Mouse (Mus musculus): ENCODE data around the gene Wfdc21. TPM values are rescaled to one million over a fixed set of nuclear protein-coding genes. Genes with fewer than 3 reads are reported as not detected.

Gene Wfdc21
- polyA plus RNA-seq (2014; fragmentation: Illumina TruSeq; extraction: RNeasy Lipid Tissue Mini Kit (QIAGEN cat#74804); ENCODE audit: insufficient read depth, low read depth, low replicate concordance): 30.3 TPM

DNA sequence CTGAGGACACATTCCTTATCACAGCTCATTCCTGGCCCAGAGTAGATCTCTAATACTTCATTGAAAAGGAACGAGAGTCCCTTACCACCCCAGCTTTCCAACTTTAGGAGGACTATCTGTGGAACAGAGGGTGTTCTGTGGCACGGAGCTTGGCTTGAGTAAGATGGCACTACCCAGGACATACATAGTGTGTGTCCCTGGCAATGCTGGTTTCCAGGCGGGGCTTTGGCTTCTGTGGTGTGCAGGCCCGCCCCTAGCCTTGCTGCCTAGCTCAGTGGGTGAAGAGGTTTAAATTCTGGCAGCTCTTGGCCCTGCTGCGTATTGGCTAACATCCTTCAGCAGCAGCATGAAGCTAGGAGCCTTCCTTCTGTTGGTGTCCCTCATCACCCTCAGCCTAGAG, at the start of gene Wfdc21:
TSS of gene Wfdc21 (plus strand) at position 260 of the 400 bp plus-strand sequence.

DNA sequence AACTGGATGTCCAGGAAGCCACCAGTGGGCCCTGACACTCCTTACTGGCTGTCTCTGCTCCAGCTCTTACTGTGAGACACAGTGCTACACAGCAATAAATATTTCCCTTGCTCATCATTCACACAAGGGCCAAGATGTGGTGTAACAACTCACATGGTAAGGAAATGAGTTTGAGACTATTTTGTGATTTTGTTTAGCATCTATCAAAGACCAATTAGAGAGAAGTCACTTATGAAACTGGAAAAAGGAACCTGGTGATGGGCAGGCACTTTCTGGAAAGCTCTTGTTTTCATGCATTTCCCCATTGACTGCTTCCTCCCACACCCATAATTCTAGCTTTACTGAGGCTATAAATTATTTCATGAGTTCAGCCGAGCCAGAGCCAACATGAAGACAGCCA, 43.0 kb upstream of the Wfdc21 start, which contains the start of gene Wfdc17:
TSS of gene Wfdc17 (plus strand) at position 287 of the 400 bp plus-strand sequence.

DNA sequence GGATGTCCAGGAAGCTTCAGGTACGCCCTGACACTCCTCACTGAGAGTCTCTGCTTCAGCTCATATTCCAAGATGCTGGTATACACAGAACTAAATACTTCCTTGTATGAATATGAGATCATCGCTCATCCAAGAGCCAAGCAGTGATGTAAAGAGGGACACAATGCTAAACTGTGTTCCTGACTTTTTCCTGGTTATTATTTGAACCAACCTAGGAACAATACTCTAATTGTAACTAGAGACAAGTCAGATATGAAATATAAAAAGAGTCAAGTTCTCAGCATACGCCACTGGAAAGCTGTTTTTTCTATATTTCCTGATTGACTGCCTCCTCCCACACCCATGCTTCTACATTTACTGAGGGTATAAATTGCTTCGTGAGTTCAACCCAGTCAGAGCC, 38.0 kb upstream of the Wfdc21 start, which contains the start of gene Wfdc18:
TSS of gene Wfdc18 (plus strand) at position 301 of the 400 bp plus-strand sequence.

DNA sequence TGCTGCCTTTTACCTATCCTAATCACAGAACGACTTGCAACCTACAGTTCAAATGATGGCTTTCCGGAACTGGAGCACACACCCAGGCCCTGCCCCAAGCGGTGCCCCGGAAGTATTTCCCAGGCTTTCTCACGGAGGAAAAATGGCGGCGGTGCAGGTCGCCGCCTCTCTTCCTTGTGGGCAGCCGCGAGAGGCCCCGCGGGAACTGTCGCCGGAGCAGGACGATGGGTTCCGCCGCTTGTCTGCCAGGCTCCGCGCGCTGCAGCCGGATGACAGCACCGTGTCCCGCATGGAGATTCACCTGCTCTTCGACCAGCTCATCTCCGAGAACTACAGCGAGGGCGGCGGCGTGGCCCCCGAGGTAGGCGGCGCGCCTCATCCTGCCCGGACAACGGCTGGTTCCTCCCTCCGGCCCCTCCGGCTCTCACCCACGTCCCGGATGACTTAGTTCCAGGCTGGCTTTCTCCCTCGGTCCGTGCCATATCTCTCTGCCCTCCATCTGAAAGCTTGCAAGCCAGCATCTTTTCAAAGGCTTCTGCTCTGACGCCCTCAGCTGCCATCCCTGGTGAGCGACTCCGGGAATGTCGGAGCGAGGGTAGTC, 6.9 kb downstream of the Wfdc21 start, which contains the start of gene Heatr6:
TSS of gene Heatr6 (plus strand) at position 116 of the 601 bp plus-strand sequence.

Other genes starting within 250 kb of the Wfdc21 start
- 0.12 TPM for gene Heatr9, start 224.8 kb upstream of the Wfdc21 start, polyA plus RNA-seq (2014; fragmentation: Illumina TruSeq; extraction: RNeasy Lipid Tissue Mini Kit (QIAGEN cat#74804); ENCODE audit: insufficient read depth, low read depth, low replicate concordance)
- gene Ccl5, start 216.4 kb upstream of the Wfdc21 start, polyA plus RNA-seq (2014; fragmentation: Illumina TruSeq; extraction: RNeasy Lipid Tissue Mini Kit (QIAGEN cat#74804); ENCODE audit: insufficient read depth, low read depth, low replicate concordance): 65.3 TPM
- gene Ccl9, start 168.3 kb upstream of the Wfdc21 start, polyA plus RNA-seq (2014; fragmentation: Illumina TruSeq; extraction: RNeasy Lipid Tissue Mini Kit (QIAGEN cat#74804); ENCODE audit: insufficient read depth, low read depth, low replicate concordance): 39.2 TPM
- 252 TPM for gene Ccl6, start 153.9 kb upstream of the Wfdc21 start, polyA plus RNA-seq (2014; fragmentation: Illumina TruSeq; extraction: RNeasy Lipid Tissue Mini Kit (QIAGEN cat#74804); ENCODE audit: insufficient read depth, low read depth, low replicate concordance)
- gene Rpl9-ps1, start 101.3 kb upstream of the Wfdc21 start, polyA plus RNA-seq (2014; fragmentation: Illumina TruSeq; extraction: RNeasy Lipid Tissue Mini Kit (QIAGEN cat#74804); ENCODE audit: insufficient read depth, low read depth, low replicate concordance): not detected
- gene Ccl3, start 97.6 kb upstream of the Wfdc21 start, polyA plus RNA-seq (2014; fragmentation: Illumina TruSeq; extraction: RNeasy Lipid Tissue Mini Kit (QIAGEN cat#74804); ENCODE audit: insufficient read depth, low read depth, low replicate concordance): 1.5 TPM
- 2.4 TPM for gene Ccl4, start 84.4 kb upstream of the Wfdc21 start, polyA plus RNA-seq (2014; fragmentation: Illumina TruSeq; extraction: RNeasy Lipid Tissue Mini Kit (QIAGEN cat#74804); ENCODE audit: insufficient read depth, low read depth, low replicate concordance)
- gene Wfdc17, start 42.9 kb upstream of the Wfdc21 start, polyA plus RNA-seq (2014; fragmentation: Illumina TruSeq; extraction: RNeasy Lipid Tissue Mini Kit (QIAGEN cat#74804); ENCODE audit: insufficient read depth, low read depth, low replicate concordance): 59.1 TPM
- gene Wfdc18, start 37.9 kb upstream of the Wfdc21 start, polyA plus RNA-seq (2014; fragmentation: Illumina TruSeq; extraction: RNeasy Lipid Tissue Mini Kit (QIAGEN cat#74804); ENCODE audit: insufficient read depth, low read depth, low replicate concordance): not detected
- 3.7 TPM for gene Heatr6, start 6.8 kb downstream of the Wfdc21 start, polyA plus RNA-seq (2014; fragmentation: Illumina TruSeq; extraction: RNeasy Lipid Tissue Mini Kit (QIAGEN cat#74804); ENCODE audit: insufficient read depth, low read depth, low replicate concordance)
- 5.1 TPM for gene Hnf1b, start 103.1 kb downstream of the Wfdc21 start, polyA plus RNA-seq (2014; fragmentation: Illumina TruSeq; extraction: RNeasy Lipid Tissue Mini Kit (QIAGEN cat#74804); ENCODE audit: insufficient read depth, low read depth, low replicate concordance)
- gene Ddx52, start 195.1 kb downstream of the Wfdc21 start, polyA plus RNA-seq (2014; fragmentation: Illumina TruSeq; extraction: RNeasy Lipid Tissue Mini Kit (QIAGEN cat#74804); ENCODE audit: insufficient read depth, low read depth, low replicate concordance): 9.7 TPM
- gene Synrg, start 217.5 kb downstream of the Wfdc21 start, polyA plus RNA-seq (2014; fragmentation: Illumina TruSeq; extraction: RNeasy Lipid Tissue Mini Kit (QIAGEN cat#74804); ENCODE audit: insufficient read depth, low read depth, low replicate concordance): 8.8 TPM